Mouse (Mus musculus): Measurements from ENCODE around the gene Gm45021.
"Not testable (repeated sequence)": the region's sequence is repeated elsewhere in the genome, so short reads cannot be mapped to it uniquely, and the experiment has no call there.

Gm45021 gene

GRCm38 (mm10) chr6:48613464-48613863 is 24.1 kb downstream of the Gm45021 start:
- DNase-seq (ENCODE audit: low spot score): no peak

- DNase-seq (ENCODE audit: low spot score): no peak
Observed at GRCm38 (mm10) chr6:48614756-48615155, 25.3 kb downstream of the Gm45021 start.

GRCm38 (mm10) chr6:48620031-48620430 is 30.6 kb downstream of the Gm45021 start:
- DNase-seq (ENCODE audit: low spot score): no peak

- DNase-seq (ENCODE audit: low spot score): not testable (repeated sequence)
Observed at GRCm38 (mm10) chr6:48622186-48622843, 32.9 kb downstream of the Gm45021 start.

- no peak for DNase-seq (ENCODE audit: low spot score)
Observed at GRCm38 (mm10) chr6:48623460-48623859, 34.0 kb downstream of the Gm45021 start.

GRCm38 (mm10) chr6:48626464-48626863 is 37.1 kb downstream of the Gm45021 start, which contains the start of gene AI854703:
Gene AI854703 (plus strand): TSS chr6:48626764.
- DNase-seq (ENCODE audit: low spot score): no peak

- DNase-seq (ENCODE audit: low spot score): no peak
Observed at GRCm38 (mm10) chr6:48626984-48627383, 37.6 kb downstream of the Gm45021 start.

GRCm38 (mm10) chr6:48627511-48627924 is 38.1 kb downstream of the Gm45021 start:
- DNase-seq (ENCODE audit: low spot score): no peak

- DNase-seq (ENCODE audit: low spot score): no peak
Observed at GRCm38 (mm10) chr6:48628377-48628776, 39.0 kb downstream of the Gm45021 start.

GRCm38 (mm10) chr6:48628808-48629660 is 39.6 kb downstream of the Gm45021 start:
- no peak for DNase-seq (ENCODE audit: low spot score)

GRCm38 (mm10) chr6:48629661-48630034 is 40.2 kb downstream of the Gm45021 start:
- no peak for DNase-seq (ENCODE audit: low spot score)

GRCm38 (mm10) chr6:48630831-48631230 is 41.4 kb downstream of the Gm45021 start:
- DNase-seq (ENCODE audit: low spot score): no peak

- DNase-seq (ENCODE audit: low spot score): no peak
Observed at GRCm38 (mm10) chr6:48635105-48635504, 45.7 kb downstream of the Gm45021 start.

- no peak for DNase-seq (ENCODE audit: low spot score)
Observed at GRCm38 (mm10) chr6:48636515-48636914, 47.1 kb downstream of the Gm45021 start.

- no peak for DNase-seq (ENCODE audit: low spot score)
Observed at GRCm38 (mm10) chr6:48637811-48638500, 48.5 kb downstream of the Gm45021 start.

GRCm38 (mm10) chr6:48638553-48638952 is 49.1 kb downstream of the Gm45021 start:
- DNase-seq (ENCODE audit: low spot score): no peak

- DNase-seq (ENCODE audit: low spot score): no peak
Observed at GRCm38 (mm10) chr6:48641391-48641790, 52.0 kb downstream of the Gm45021 start.

GRCm38 (mm10) chr6:48642764-48643292 is 53.4 kb downstream of the Gm45021 start:
- no peak for DNase-seq (ENCODE audit: low spot score)

GRCm38 (mm10) chr6:48645660-48646308 is 56.4 kb downstream of the Gm45021 start:
- peak; percentile 37 for DNase-seq (ENCODE audit: low spot score)

GRCm38 (mm10) chr6:48646309-48646690 is 56.9 kb downstream of the Gm45021 start:
- DNase-seq (ENCODE audit: low spot score): no peak

GRCm38 (mm10) chr6:48646995-48647394 is 57.6 kb downstream of the Gm45021 start, which contains the start of gene Gimap8:
Gene Gimap8 (plus strand): TSS chr6:48647234.
- DNase-seq (ENCODE audit: low spot score): peak; percentile 68

GRCm38 (mm10) chr6:48647611-48648010 is 58.2 kb downstream of the Gm45021 start:
- no peak for DNase-seq (ENCODE audit: low spot score)

Data from spleen, adult 12 weeks (tissue).